Mouse (Mus musculus) lung, postnatal 4 days (tissue): ENCODE results near the gene Erc2.

Experiments
- DNase-seq, 2 experiments: peaks; one replicate each; pipeline ENCODE4 v3.0.0; 2021

Gene Erc2

GRCm38 (mm10) chr14:28470212-28470611, 848.0 kb downstream of the Erc2 start:
- DNase-seq = no peak

DNA sequence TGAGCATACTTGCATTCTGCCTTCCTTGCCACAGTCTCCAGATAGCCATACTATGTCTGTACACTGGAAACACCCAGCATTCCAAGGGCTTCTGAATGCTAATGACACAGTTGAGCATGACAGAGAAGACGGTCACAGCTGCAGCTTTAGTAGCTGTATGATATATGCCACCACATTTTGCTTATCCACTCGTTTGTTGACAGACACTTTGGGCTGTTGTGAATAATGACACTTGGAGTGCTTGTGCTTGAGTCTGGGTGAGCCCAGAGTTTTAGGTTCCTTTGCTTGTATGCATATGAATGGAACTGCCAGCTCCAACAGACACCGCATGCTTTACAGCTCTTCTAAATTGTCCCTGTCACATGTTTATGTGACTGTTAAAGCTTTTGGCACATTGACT, 852.8 kb downstream of the Erc2 start:
- no peak for DNase-seq

DNA sequence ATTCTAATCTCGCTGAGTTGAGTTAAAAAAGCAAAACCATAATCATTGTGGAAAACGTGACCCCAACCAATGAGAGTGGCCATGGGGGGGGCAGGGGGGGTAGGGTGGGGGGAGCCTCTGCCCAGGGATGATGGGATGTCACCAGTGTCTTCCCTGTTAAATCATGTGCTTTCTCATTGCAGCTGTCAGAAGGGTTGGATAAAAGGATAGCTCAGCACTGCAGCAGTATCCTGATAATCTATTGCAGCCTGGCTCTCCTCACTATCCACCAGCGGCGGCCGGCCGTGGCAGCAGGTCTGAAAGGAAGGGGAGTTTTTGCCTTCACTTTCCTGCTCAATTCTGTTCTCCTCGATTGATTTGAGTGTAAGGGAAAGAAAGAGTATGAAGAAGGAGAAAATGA, 853.2 kb downstream of the Erc2 start:
- DNase-seq = no peak

- DNase-seq = no peak
Measured at GRCm38 (mm10) chr14:28476746-28477145, 854.5 kb downstream of the Erc2 start.

DNA sequence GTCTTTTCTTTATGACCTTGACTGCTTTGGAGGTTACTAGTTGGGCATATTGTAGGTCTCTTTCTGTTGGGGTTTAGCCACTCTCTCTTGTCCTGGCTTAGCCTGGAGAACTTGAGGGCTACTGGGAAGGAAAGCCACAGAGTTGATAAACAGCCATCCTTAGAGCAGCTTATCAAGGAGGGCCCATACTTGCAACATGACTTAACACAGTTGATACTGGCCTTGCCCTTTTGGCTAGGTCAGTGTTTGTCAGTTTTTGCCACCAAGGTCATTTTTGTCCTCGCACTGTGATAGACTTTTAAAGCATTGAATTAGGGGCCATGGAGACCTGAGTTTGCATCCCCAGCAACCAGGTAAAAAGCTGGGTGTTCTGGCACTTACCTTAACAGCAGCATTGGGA, 858.6 kb downstream of the Erc2 start:
- no peak for DNase-seq

DNA sequence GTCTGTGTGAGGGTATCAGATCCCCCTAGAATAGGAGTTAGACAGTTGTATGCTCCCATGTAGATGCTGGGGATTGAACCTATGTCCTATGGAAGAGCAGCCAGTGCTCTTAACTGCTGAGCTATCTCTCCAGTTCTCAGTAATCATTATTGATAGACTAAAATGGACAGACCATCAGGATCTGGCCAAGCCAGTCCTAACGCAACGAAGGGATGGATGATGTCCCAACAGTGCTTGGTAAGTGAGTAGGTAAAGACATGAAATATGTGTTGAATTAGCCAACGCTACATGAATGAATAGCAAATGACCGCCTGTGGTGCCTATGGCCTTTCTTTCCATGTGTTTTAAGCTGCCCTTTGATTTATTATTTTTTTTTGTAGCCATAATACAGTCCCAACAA, 871.6 kb downstream of the Erc2 start:
- DNase-seq = no peak

DNA sequence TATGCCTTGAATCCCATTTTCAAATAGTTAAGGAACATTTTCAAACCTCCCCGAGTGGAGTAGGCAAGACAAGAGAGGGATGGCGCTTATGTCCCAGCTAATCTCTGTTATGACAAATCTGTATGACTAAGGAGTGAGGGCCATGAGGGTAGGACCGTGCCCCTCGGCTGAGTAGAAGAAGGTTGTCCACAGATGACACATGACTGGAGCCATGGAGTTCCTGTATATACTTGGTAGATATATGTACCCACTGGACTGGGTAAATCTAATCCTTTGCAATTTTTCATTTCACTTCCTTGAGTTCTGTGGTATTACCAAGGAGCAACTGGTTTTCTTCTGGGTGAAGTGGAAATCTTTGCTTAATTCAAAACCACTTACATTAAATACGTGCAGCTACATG, 872.0 kb downstream of the Erc2 start:
- DNase-seq = no peak

GRCm38 (mm10) chr14:28501216-28501878, 879.1 kb downstream of the Erc2 start:
- DNase-seq = no peak

DNA sequence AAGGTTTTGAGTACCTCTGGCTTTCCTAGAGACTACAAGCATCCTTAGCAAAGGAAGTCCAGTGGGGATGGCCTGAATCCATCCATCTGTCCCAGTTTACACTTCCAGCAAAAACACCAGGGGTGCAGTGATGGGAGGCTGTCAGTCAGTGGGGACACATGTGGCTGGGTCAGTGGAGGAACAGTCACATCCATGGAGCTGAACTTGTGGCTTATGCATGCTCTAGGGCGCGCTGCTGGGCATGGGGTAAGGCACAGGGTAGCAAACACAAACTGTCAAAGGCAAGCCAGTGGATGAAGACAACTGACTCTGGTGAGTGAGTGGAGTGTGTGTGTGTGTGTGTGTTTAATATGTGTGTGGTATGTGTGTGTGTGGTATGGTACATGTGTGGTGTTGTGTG, 881.0 kb downstream of the Erc2 start:
- DNase-seq = no peak

DNA sequence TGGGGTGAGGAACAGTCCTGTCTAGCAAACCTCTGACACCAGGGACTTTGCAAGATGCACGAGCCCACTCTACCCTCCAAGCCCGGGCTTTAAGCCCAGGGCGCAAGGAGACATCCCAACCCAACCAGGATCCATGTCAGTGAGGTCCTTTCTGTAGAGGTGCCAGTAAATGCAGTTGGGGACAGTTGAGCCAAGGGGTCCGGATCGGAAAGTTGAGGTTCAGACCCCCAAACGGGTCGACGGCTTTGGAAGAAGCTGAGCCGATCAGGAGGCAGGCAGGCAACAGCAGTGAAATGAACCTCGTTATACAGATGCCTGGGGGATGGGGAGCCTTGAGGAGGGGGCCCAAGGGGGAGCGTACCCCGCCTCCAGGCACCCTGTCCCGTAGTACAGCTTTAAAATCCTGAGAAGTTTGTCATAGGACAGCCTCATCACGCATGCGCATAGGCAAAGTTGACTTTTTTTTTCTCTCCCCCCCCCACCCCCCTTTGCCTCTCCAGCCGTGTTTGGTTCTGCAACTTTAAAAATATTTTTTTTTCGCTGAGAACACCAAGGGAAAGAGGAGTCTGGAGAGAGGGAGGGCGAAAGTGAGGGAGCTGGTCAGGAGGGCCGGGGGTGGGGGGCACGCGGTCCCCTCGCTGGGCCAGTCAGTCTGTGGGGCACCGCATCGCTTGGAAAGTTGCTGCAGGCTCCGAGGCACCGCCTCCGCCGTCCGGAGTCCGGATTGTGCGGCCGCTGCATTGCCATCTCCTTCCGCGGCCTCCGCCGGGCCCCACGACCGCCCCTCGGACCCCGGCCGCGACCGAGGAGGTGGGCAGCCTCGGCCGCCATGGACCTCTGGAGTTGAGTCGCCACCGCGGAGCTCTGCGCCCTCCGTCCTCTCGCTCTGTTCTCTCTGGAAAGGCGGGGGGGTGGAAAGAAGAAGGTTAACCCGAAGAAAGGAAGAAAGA, 882.1 kb downstream of the Erc2 start, which contains the start of gene Wnt5a:
Gene Wnt5a (plus strand): TSS at position 650 of the 950 bp plus-strand sequence.
- peak; percentile 54 to 75 for DNase-seq

GRCm38 (mm10) chr14:28505051-28505585, 882.9 kb downstream of the Erc2 start:
- peak; percentile 58 to 69 for DNase-seq

- DNase-seq = peak; percentile 36 to 57
Measured at GRCm38 (mm10) chr14:28505586-28506375, 883.6 kb downstream of the Erc2 start.

DNA sequence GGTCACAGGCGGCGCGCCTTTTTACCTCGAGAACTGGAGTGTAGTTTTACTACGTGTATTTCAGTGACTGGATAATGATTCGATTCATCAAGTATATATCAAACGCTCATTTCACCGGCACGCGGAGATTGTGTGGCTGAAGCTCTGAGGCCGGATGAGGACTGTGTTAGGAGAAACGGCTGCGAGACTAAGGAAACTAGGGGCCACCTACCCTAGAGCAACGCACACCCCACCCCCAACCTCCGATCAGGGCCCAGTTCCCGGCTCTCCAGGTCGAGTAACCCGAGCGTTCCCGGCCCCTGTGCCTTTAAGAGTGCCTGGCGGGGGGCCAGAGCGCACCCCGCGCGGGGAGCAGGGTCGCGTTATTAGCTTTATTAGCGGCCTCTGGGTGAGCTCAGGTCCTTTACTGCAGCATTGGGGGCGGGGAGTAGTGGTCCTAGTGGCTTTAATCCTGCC, 884.2 kb downstream of the Erc2 start:
- DNase-seq = peak; percentile 62 to 78

DNA sequence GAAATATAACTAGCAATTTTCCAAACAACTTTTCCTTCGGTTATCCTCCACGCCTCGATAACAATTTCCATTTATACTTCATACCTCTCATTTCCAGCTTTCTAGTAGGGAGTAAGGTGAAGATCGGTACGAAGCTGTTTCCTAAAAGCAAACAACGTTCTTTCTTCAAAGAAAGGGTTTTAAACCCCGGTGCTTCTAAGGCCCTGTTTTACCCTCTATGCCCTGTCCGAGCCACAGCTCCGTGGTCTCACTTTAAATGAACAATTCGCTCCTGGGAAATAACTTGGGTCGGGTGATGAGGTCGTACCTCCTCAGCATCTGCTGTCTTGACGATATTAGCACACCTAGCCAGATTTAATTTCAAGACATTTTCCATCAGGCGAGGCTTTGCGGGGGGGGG, 884.8 kb downstream of the Erc2 start:
- no peak for DNase-seq

DNA sequence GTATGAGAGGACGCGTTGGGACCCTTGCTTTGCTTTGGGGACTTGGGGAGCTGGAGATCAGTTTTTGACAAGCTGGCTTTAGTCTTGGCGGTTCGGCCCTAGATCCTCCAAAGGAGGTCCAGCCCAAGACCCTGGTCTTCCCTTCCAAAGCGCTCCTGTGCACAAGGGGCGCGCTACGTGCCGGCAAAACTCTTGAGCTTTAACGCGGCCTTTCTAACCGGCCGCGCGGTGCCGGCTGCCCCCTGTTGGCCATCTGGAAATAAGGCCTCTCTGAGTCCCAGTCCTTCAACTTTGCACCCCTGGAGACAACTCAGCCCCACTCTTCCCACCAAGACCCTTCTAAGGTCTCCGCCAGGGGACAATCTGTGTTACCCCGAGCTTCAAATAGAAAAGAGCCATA, 885.2 kb downstream of the Erc2 start:
- peak; percentile 78 to 82 for DNase-seq

DNA sequence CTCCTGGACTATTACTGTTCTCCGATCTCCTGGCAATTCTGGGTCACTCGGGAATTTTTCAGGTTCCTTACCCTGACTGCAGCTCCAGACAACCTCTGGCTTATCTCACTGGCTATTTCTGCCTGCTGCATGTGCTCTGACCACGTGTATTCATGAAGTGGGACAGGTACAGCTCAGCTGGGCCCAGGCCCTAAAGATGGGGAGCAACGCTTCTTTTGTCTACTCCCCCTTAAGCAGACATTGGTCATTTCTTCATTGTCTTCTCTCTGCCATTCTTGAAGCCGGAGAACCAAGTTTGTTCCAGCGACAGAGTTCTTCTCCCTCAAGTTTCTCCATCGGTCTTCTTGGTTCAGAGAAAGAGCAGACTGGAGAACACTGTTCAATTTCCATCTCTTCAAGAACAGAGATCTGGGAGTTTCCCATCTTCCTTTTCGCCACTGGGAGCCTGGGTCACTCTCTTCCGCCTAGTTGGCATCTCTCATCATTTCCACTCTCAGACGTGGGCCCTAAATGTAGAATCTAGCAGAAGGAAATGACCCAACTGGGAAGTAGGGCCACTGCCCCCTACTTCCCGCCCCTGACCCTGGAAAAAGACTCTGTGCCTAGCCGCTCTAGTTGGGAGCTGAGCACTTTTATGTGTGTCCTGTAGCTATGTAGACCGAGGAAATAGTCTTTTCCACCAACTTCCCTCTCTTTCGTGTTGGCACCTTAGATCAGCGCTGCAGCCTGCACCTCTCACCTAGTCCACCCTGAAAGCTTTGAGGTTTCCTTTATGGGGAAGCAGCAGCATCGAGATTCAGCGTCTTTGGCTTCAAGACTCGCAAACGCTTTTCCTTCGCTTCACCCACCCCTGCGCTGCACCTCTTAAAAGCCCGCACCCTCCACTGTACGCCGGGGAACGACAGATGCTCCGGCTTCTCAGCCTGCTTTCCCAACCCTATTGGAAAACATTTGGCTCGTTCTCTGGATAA, 886.3 kb downstream of the Erc2 start:
- no peak for DNase-seq

GRCm38 (mm10) chr14:28509441-28510340, 887.5 kb downstream of the Erc2 start:
- DNase-seq = peak; percentile 39 to 48

DNA sequence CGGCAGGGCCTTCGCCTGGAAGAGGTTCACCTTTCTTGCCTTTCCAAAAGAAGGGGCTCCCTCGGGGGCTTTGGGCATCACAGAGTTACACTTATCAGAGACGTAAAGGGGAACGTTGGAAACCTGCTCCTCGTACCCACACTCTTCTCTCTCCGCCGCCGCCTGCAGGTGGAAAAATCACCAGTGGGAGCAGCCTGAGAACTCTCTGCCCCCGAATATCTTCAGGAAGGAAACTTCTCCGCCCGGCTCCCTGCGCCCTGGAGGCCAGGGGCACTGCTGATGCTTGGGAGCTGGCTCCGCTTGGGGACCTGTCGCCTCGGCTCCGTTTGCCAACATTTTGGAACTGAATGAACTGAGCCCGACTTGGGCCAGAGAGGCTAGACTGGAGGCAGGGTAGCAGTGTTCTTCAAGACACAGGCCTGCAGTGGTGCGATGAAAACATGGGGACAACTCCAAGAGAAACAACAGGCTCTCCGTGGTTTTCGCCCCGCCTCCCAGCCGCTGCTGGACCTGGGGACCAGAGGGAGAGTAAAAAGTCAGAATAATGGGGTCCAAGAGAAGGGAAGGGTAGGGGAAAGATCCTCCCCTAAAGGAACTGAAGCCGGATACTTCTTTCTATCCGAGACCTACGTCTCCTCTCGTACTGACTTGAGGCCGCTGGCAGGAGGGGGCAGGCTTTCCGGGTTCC, 888.3 kb downstream of the Erc2 start:
- peak; percentile 36 to 41 for DNase-seq

DNA sequence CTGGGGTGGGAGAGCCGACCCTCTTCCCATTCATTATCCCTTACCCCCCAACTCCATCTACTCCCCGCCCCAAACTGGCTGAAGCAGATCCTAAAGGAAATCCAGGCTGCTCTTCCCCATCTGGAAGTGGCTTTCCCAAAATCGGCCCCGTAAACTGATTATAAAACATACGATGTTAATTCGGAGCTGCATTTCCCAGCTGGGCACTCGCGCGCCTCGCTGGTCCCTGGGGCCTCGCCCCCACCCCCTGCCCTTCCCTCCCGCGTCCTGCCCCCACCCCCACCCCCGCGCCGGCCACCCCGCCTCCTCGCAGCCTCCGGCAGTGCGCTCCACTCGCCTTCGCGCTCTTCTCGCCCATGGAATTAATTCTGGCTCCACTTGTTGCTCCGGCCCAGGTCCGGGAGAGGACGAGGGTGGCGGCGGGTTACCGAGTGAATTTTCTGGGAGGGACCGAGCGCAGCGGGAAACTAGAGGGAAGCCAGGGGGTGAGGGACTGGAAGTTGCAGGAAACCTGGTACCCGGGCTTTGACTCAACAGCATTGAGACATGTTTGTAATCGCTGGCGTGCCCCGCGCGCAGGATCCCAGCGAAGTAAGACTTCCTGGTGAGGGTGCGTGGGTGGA, 888.9 kb downstream of the Erc2 start:
- DNase-seq = peak; percentile 40 to 49
